Comparison of ENCODE assay signal across 26 mouse cellular contexts in genomic region chr14:45000086-45000769, GRCm38 (mm10). TPM values are rescaled to one million over a fixed set of nuclear protein-coding genes. Genes with fewer than 3 reads are reported as not detected.
DNase-seq lines count a peak whose midpoint lies in the region; ATAC-seq and TF ChIP-seq lines count a peak whose summit lies in the region.
"Had no signal": no experiment of that assay in that cellular context is flagged by ENCODE, and none has a peak within 500 bp of the region (broad histone marks: within the 10 kb centered on the region; RNA-seq: fewer than 3 reads in every experiment).

No protein-coding gene starts in this region.

- ATAC-seq in lung, embryonic 14.5 days (ENCODE audit: insufficient read depth): peak; percentile 54
- peak; percentile 91 for ATAC-seq in lung, embryonic 16.5 days (ENCODE audit: low read depth)
- ATAC-seq: activated CD4-positive, CD25-positive, alpha-beta regulatory T cell, adult 4 months; CD4-positive, CD25-positive, alpha-beta regulatory T cell, adult 4 months; forebrain, embryonic 13.5 days; forebrain, embryonic 15.5 days; Patski had no signal

- no peak overlapping the region for H3K9ac ChIP-seq in lung, embryonic 14.5 days
- no peak overlapping the region for H3K9ac ChIP-seq in lung, embryonic 16.5 days (ENCODE audit: low read length)
- H3K9ac ChIP-seq: embryonic facial prominence, embryonic 12.5 days; forebrain, embryonic 13.5 days; forebrain, embryonic 15.5 days had no signal

- no peaks in the 10 kb centered on the region for H3K27me3 ChIP-seq in lung, embryonic 14.5 days (ENCODE audit: insufficient read depth, low read length)
- no peaks in the 10 kb centered on the region for H3K27me3 ChIP-seq in lung, embryonic 16.5 days (ENCODE audit: control insufficient read depth, insufficient read depth, low read depth, low read length)
- H3K27me3 ChIP-seq: CH12.LX; embryonic facial prominence, embryonic 12.5 days; forebrain, embryonic 13.5 days; forebrain, embryonic 15.5 days had no signal

- 58% methylated on average over 3 of the region's 3 CpGs for WGBS in lung, embryonic 14.5 days
- WGBS in lung, adult 2 months: 73% methylated on average over 3 of the region's 3 CpGs
- WGBS in lung, embryonic 16.5 days: 51% methylated on average over 3 of the region's 3 CpGs

- no peaks in the 10 kb centered on the region for H3K36me3 ChIP-seq in lung, embryonic 14.5 days (ENCODE audit: insufficient read depth)
- H3K36me3 ChIP-seq in lung, embryonic 16.5 days (ENCODE audit: control insufficient read depth, insufficient read depth, low read length): no peaks in the 10 kb centered on the region
- H3K36me3 ChIP-seq: embryonic facial prominence, embryonic 10.5 days; embryonic facial prominence, embryonic 12.5 days; forebrain, embryonic 15.5 days; G1E had no signal

- TF ChIP-seq CTCF in lung, embryonic 14.5 days (IDR thresholded peaks at IDR 0.05; ENCODE audit: low read depth): no peak
- no peak for TF ChIP-seq CTCF in lung, adult 2 months (IDR thresholded peaks at IDR 0.05; ENCODE audit: insufficient read depth, low read length)

- 0 out of 2 replicates have a peak, but pooled peaks cover 3% of the 10 kb centered on the region for H3K4me1 ChIP-seq in lung, embryonic 14.5 days (ENCODE audit: insufficient read depth)
- peaks cover 2% of the 10 kb centered on the region; the same call in 1 of the 2 replicates for H3K4me1 ChIP-seq in lung, adult 2 months (ENCODE audit: control insufficient read depth, insufficient read depth, low read length)
- peaks cover 3% of the 10 kb centered on the region; the same call in 1 of the 2 replicates for H3K4me1 ChIP-seq in lung, embryonic 16.5 days (replicated peaks; ENCODE audit: control insufficient read depth, insufficient read depth, low read length)
- H3K4me1 ChIP-seq: embryonic facial prominence, embryonic 10.5 days; embryonic facial prominence, embryonic 12.5 days; forebrain, embryonic 13.5 days; forebrain, embryonic 15.5 days had no signal

- TF ChIP-seq POLR2A in lung, adult 2 months (IDR thresholded peaks at IDR 0.05; ENCODE audit: borderline replicate concordance, extremely low read depth, low read depth, low read length): no peak

- DNase-seq in lung, embryonic 14.5 days: peak; percentile 74
- DNase-seq in lung, adult 2 months: no peak
- no peak for DNase-seq in lung, postnatal 4 days
- DNase-seq in lung, postnatal 10 days: peak; percentile 65
- DNase-seq in lung, postnatal 14 days: no peak
- peak; percentile 85 for DNase-seq in adipocyte (ENCODE audit: low spot score)
- no peak for DNase-seq in adrenal gland, adult (ENCODE audit: inconsistent age in 2 of 2, low spot score in 1 of 2)
- DNase-seq: adrenal gland, adult 8-10 months; adrenal gland, postnatal 14 days; adrenal gland, postnatal 36 days; B cell, adult 2 months; cerebellum, adult 11-12 months; cerebellum, adult 2 months; cerebellum, adult 9-10 months; cerebellum, postnatal 10 days; cerebellum, postnatal 25 days had no signal

- H3K4me3 ChIP-seq in lung, embryonic 14.5 days (ENCODE audit: low read depth, low read length): no peak overlapping the region
- H3K4me3 ChIP-seq in lung, adult 2 months (replicated peaks; ENCODE audit: extremely low read depth, low read depth, low read length): no peak overlapping the region
- no peak overlapping the region for H3K4me3 ChIP-seq in lung, embryonic 16.5 days (ENCODE audit: low read length)
- H3K4me3 ChIP-seq: embryonic facial prominence, embryonic 10.5 days; embryonic facial prominence, embryonic 12.5 days; forebrain, embryonic 13.5 days; forebrain, embryonic 15.5 days had no signal

- H3K4me2 ChIP-seq in lung, embryonic 14.5 days: no peak overlapping the region
- H3K4me2 ChIP-seq in lung, embryonic 16.5 days (ENCODE audit: low read depth, low read length): no peak overlapping the region
- H3K4me2 ChIP-seq: embryonic facial prominence, embryonic 12.5 days; forebrain, embryonic 13.5 days; forebrain, embryonic 15.5 days had no signal

- no peak overlapping the region for H3K27ac ChIP-seq in lung, embryonic 14.5 days (ENCODE audit: low read depth)
- peak overlapping the region; percentile 57 for H3K27ac ChIP-seq in lung, embryonic 16.5 days (ENCODE audit: low read length)
- H3K27ac ChIP-seq: embryonic facial prominence, embryonic 10.5 days; embryonic facial prominence, embryonic 12.5 days; forebrain, embryonic 13.5 days; forebrain, embryonic 15.5 days had no signal

- H3K9me3 ChIP-seq in lung, embryonic 14.5 days (ENCODE audit: low read depth, low read length): no peaks in the 10 kb centered on the region
- H3K9me3 ChIP-seq in lung, embryonic 16.5 days (ENCODE audit: control insufficient read depth, low read length): no peaks in the 10 kb centered on the region
- H3K9me3 ChIP-seq: embryonic facial prominence, embryonic 10.5 days; embryonic facial prominence, embryonic 12.5 days; forebrain, embryonic 13.5 days; forebrain, embryonic 15.5 days; G1E had no signal

RNA-seq across cellular contexts. Expression of gene Ptger2, which starts 12.2 kb away (rescaled TPM):
- 2.8 TPM in 2 replicates for polyA plus RNA-seq in lung, embryonic 14.5 days (2014; fragmentation: Nextera tagmentation; extraction: Ambion mirVana)
- polyA plus RNA-seq in lung, adult 2 months (2012; rRNA removed): 6.8 and 7.1 TPM in 2 replicates
- polyA plus RNA-seq in lung, embryonic 16.5 days (2015; fragmentation: Nextera tagmentation; extraction: Ambion mirVana): 5.2 and 5.3 TPM in 2 replicates
- polyA plus RNA-seq: G1E had no signal

Comparison
In these comparisons a context has a peak if more than half of its experiments do, and no peak if none do; other contexts are left out.
1. DNase-seq: peak in lung, embryonic 14.5 days (single experiment), lung, postnatal 10 days (single experiment) and adipocyte (single experiment); none in lung, adult 2 months (single experiment), lung, postnatal 4 days (0 of 2), lung, postnatal 14 days (single experiment) and adrenal gland, adult (0 of 2).